Mouse (Mus musculus) hindbrain, postnatal 0 days (tissue): Measurements from ENCODE around the gene Tmigd3. TPM values are rescaled to one million over a fixed set of nuclear protein-coding genes. Genes with fewer than 3 reads are reported as not detected.

Source experiments
- ATAC-seq: fragments of 200-750 bp; cut with Nextera tagmentation; 2 replicates; pipeline ENCODE4 v1.8.0; 2017; ENCODE audit warnings: mild to moderate bottlenecking, moderate TSS enrichment, moderate library complexity
- DNase-seq: peaks from one replicate; pipeline ENCODE4 v3.0.0-alpha.2; 2015; ENCODE audit warnings: low spot score
- H3K27ac ChIP-seq: fragments of 300-500 bp; sonication (generic); 2 replicates; pipeline ENCODE4 v1.5.1; 2014; ENCODE audit warnings: mild to moderate bottlenecking
- H3K27me3 ChIP-seq: fragments of 300-500 bp; sonication (generic); 2 replicates; pipeline ENCODE4 v1.6.1; 2014; ENCODE audit warnings: low read length, mixed read lengths; ENCODE audit not compliant: insufficient read depth
- H3K36me3 ChIP-seq: fragments of 300-500 bp; sonication (generic); 2 replicates; pipeline ENCODE4 v1.6.1; 2014; ENCODE audit warnings: low read length, mixed read lengths; ENCODE audit not compliant: insufficient read depth
- H3K4me1 ChIP-seq: fragments of 300-500 bp; sonication (generic); 2 replicates; pipeline ENCODE4 v1.6.1; 2014; ENCODE audit warnings: antibody characterized with exemption, low read length, mixed read lengths; ENCODE audit not compliant: insufficient read depth
- H3K4me2 ChIP-seq: fragments of 300-500 bp; sonication (generic); 2 replicates; pipeline ENCODE4 v1.6.1; 2014; ENCODE audit warnings: low read depth, mild to moderate bottlenecking, low read length, moderate library complexity, mixed read lengths
- H3K4me3 ChIP-seq: fragments of 300-500 bp; sonication (generic); 2 replicates; pipeline ENCODE4 v1.5.1; 2014; ENCODE audit warnings: low read length
- H3K9ac ChIP-seq: fragments of 300-500 bp; sonication (generic); replicated peaks from 2 replicates; pipeline ENCODE4 v1.6.1; 2014; ENCODE audit warnings: mild to moderate bottlenecking, low read length, moderate library complexity, mixed read lengths
- H3K9me3 ChIP-seq: fragments of 300-500 bp; sonication (generic); 2 replicates; pipeline ENCODE4 v1.6.1; 2016; ENCODE audit warnings: low read length, mixed read lengths
- CTCF ChIP-seq: IDR thresholded peaks from 2 replicates; pipeline ENCODE4 v1.5.1; 2016; ENCODE audit warnings: antibody characterized with exemption, control low read depth, low read depth
- WGBS: fragments of 180-500 bp; shearing (Covaris S2); extraction: QIAGEN DNeasy Blood & Tissue Kit; methylation state at CpG from one replicate; pipeline ENCODE4 v1.1.7; 2014; 5-methylcytosine and 5-hydroxymethylcytosine counted together
- polyA plus RNA-seq: library from polyadenylated mRNA; unstranded; fragments of >200 nt; fragmentation: Nextera tagmentation; extraction: Ambion mirVana; gene quantifications from 2 replicates; pipeline ENCODE4 v1.2.1, GENCODE M21; 2015
- total RNA-seq: library from RNA; depleted of rRNA; stranded (reverse); fragments of >200 nt; gene quantifications from 2 replicates; pipeline ENCODE4 v1.2.3, GENCODE M21; 2014

Tmigd3 gene
- total and polyA plus RNA-seq, 2 experiments from 2014 or later: not detected

DNA sequence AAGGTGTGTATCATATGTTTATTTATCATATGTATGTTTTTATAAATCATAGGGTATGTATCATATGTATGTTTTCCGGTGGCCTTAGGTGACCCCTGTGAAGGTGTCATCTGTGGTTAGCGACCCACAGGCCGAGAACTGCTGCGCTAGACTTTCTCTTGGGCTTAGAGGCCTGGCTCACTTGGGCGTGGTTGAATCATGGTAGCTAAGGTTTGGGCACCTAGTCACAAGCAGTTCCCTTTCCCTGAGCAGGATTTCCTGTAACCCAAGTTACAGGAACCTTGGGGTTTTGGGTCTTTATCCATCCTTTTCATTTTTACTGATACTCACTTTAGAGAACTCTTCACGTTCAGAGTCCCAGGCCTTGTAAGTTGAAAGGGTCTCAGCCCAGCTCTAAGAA is 29.6 kb downstream of the Tmigd3 start:
- DNase-seq (no peak), ATAC-seq (no peak)
- TF ChIP-seq CTCF: no peak
- no peak overlapping the region for H3K4me2 ChIP-seq
- H3K9ac ChIP-seq: no peak overlapping the region
- 78% methylated on average over 6 of the region's 6 CpGs for WGBS
- H3K4me3 ChIP-seq: no peak overlapping the region
- no peaks in the 10 kb centered on the region for H3K27me3 ChIP-seq
- no peaks in the 10 kb centered on the region for H3K36me3 ChIP-seq
- no peak overlapping the region for H3K27ac ChIP-seq
- H3K9me3 ChIP-seq: no peaks in the 10 kb centered on the region
- no peaks in the 10 kb centered on the region for H3K4me1 ChIP-seq

DNA sequence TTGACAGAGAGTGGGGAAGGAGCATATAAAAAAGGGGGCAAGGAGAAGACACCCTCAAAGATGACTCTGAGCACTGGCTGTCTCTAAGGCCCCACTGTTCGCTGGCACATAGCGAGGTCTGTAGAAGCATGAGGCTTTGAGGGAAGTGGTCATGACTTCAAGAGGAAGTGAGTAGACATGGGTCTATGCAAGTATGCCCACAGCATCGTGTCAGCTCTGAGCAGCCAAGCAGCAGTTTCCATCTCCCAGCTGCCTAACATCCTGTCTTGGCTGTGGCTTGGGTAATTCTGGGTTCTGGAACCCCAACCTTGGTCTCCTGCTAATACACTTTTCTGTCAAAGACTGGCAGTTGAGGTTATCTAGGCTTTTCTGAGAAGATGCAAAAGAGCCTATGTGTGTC is 30.0 kb downstream of the Tmigd3 start:
- H3K4me3 ChIP-seq: no peak overlapping the region
- H3K27me3 ChIP-seq: no peaks in the 10 kb centered on the region
- no peak overlapping the region for H3K9ac ChIP-seq
- H3K4me2 ChIP-seq: no peak overlapping the region
- DNase-seq: no peak
- no peaks in the 10 kb centered on the region for H3K9me3 ChIP-seq
- H3K27ac ChIP-seq: no peak overlapping the region
- WGBS: 84% methylated on average over 3 of the region's 3 CpGs
- no peaks in the 10 kb centered on the region for H3K36me3 ChIP-seq
- no peak for TF ChIP-seq CTCF
- no peak for ATAC-seq
- H3K4me1 ChIP-seq: no peaks in the 10 kb centered on the region

DNA sequence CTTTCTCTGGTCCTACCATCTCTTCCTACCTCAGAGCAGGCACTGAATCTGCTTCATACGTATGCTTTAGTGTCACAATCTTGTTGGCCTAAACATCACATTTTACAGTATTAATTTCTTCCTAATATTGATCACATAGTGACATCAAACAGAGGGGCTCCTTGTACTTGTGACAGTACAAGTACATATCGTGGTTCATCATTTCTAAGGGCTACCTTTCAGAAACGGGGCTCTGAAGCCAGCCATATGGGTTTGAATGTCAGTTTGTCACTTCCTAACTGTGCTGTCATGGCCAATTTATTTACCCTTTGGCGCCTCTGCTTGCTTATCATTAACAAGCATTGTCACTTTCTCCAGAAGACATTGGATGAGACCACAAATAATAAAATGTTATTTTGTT is 30.8 kb downstream of the Tmigd3 start:
- Histone ChIP-seq H3K4me3 (no peak overlapping the region), H3K4me1 (no peaks in the 10 kb centered on the region), H3K4me2 (no peak overlapping the region), H3K36me3 (no peaks in the 10 kb centered on the region), H3K27ac (no peak overlapping the region), H3K9me3 (no peaks in the 10 kb centered on the region), H3K27me3 (no peaks in the 10 kb centered on the region), H3K9ac (no peak overlapping the region)
- no peak for TF ChIP-seq CTCF
- ATAC-seq (no peak), DNase-seq (no peak)
- 73% methylated on average over 4 of the region's 4 CpGs for WGBS

DNA sequence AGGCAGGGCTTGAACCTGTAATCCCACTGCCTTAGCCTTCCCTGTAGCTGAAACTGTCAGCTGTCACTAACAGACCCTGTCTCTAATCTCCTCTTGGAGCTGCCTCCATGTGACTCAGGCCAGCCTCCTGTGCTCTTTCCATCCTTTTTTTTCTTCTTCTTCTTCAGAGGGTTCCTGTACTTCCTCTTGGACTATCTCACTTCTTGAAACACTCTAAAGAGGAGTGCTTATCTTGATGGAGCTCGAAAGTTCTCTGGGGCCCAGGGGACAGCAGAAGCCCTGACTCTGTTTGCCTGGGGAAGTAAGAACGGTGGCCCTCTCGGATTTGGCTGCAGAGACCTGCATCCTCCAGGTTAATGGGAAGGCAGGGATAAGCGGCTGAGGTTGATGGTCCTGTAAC is 33.5 kb downstream of the Tmigd3 start:
- no peak for DNase-seq
- Histone ChIP-seq H3K27me3 (no peaks in the 10 kb centered on the region), H3K9ac (no peak overlapping the region), H3K4me1 (no peaks in the 10 kb centered on the region), H3K4me2 (no peak overlapping the region), H3K36me3 (no peaks in the 10 kb centered on the region), H3K4me3 (no peak overlapping the region), H3K9me3 (no peaks in the 10 kb centered on the region), H3K27ac (no peak overlapping the region)
- WGBS: 81% methylated on average over 4 of the region's 4 CpGs
- no peak for ATAC-seq
- no peak for TF ChIP-seq CTCF

DNA sequence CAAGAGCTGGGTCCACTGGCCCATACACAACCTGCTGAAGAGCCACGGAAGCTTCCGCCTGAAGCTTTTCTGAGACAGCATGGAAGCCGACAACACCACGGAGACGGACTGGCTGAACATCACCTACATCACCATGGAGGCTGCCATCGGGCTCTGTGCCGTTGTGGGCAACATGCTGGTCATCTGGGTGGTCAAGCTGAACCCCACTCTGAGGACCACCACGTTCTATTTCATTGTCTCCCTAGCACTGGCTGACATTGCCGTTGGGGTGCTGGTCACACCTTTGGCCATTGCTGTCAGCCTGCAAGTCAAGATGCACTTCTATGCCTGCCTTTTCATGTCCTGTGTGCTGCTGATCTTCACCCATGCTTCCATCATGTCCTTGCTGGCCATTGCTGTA is 34.0 kb downstream of the Tmigd3 start:
- H3K9ac ChIP-seq: no peak overlapping the region
- H3K27ac ChIP-seq: no peak overlapping the region
- no peaks in the 10 kb centered on the region for H3K36me3 ChIP-seq
- ATAC-seq (no peak), DNase-seq (no peak)
- no peak for TF ChIP-seq CTCF
- no peaks in the 10 kb centered on the region for H3K9me3 ChIP-seq
- 87% methylated on average over 9 of the region's 9 CpGs for WGBS
- H3K4me3 ChIP-seq: no peak overlapping the region
- H3K4me1 ChIP-seq: no peaks in the 10 kb centered on the region
- no peak overlapping the region for H3K4me2 ChIP-seq
- no peaks in the 10 kb centered on the region for H3K27me3 ChIP-seq

DNA sequence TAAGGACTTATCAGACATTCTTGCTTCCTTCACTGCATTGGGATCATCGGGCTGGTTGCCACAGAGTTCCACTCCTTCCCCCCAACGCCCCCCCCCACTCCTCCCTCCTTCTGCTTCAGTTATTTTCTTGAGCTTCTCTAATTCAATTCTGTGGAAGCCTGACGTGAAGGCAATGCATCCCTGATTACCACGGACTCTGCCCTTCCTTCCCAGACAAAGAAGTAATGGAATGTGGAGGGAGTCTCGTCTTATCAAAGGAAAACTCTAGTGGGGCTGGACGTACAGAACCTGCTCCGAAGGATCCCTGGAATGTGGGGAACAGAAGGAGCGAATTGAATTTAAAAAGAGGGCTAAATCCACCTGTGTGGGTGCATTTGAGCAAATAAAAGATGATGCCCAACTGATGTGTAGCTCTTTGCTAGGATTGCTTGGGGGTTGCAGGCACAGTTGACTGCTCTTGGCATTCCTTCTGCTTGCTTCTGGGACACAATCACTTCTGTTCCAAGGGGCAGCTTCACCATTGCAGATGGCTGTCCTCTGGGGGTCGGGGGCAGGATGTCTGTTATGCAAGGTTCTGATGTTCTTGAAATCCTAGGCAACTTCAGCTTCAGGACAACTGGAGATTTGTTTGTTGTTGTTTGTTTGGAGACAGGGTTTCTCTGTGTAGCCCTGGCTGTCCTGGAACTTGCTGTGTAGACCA is 37.4 kb downstream of the Tmigd3 start:
- no peak overlapping the region for H3K27ac ChIP-seq
- H3K27me3 ChIP-seq: no peaks in the 10 kb centered on the region
- H3K36me3 ChIP-seq: no peaks in the 10 kb centered on the region
- H3K9me3 ChIP-seq: no peaks in the 10 kb centered on the region
- TF ChIP-seq CTCF: no peak
- H3K4me1 ChIP-seq: no peaks in the 10 kb centered on the region
- no peak overlapping the region for H3K4me2 ChIP-seq
- H3K4me3 ChIP-seq: no peak overlapping the region
- H3K9ac ChIP-seq: no peak overlapping the region
- ATAC-seq: no peak
- no peak for DNase-seq
- WGBS: 38% methylated on average over 9 of the region's 9 CpGs

DNA sequence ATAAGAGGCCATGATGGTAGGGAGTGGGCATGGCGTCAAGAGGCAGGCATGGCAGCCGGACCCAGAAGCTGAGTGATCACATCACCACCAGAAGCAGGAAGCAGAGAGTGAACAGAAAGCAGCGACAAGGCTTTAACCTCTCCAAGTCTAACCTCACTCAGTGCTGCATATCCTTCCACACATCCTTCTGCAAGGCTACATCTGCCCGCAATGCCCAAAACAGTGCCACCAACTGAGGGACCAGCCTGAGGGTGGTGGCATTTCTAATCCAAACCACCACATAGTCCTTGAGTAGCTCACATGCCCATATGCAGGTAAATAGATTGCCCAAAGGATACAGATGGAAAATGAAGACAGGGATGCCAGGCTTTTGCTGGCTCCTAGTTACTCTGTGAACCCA is 38.3 kb downstream of the Tmigd3 start:
- H3K27me3 ChIP-seq: no peaks in the 10 kb centered on the region
- H3K36me3 ChIP-seq: no peaks in the 10 kb centered on the region
- no peak for TF ChIP-seq CTCF
- 94% methylated on average over 4 of the region's 4 CpGs for WGBS
- ATAC-seq: no peak
- H3K9me3 ChIP-seq: no peaks in the 10 kb centered on the region
- no peak overlapping the region for H3K27ac ChIP-seq
- H3K9ac ChIP-seq: no peak overlapping the region
- no peaks in the 10 kb centered on the region for H3K4me1 ChIP-seq
- no peak overlapping the region for H3K4me3 ChIP-seq
- DNase-seq: no peak
- no peak overlapping the region for H3K4me2 ChIP-seq
